Mouse (Mus musculus): ENCODE results near the gene Ints1.

Ints1 gene

GRCm38 (mm10) chr5:139702905-139703304 is 72.6 kb downstream of the Ints1 start:
- DNase-seq = peak; percentile 17

- no peak for DNase-seq
Observed at GRCm38 (mm10) chr5:139702236-139702635, 73.2 kb downstream of the Ints1 start.

Measured in lung, postnatal 14 days (tissue).